Mouse (Mus musculus): ENCODE measurements around the gene Ufl1. TPM values are rescaled to one million over a fixed set of nuclear protein-coding genes. Genes with fewer than 3 reads are reported as not detected.
"Not testable (repeated sequence)": the region's sequence is repeated elsewhere in the genome, so short reads cannot be mapped to it uniquely, and the experiment has no call there.

The Ufl1 gene
- polyA plus RNA-seq, 1 experiment from 2014 or later: 34.6 TPM

DNA sequence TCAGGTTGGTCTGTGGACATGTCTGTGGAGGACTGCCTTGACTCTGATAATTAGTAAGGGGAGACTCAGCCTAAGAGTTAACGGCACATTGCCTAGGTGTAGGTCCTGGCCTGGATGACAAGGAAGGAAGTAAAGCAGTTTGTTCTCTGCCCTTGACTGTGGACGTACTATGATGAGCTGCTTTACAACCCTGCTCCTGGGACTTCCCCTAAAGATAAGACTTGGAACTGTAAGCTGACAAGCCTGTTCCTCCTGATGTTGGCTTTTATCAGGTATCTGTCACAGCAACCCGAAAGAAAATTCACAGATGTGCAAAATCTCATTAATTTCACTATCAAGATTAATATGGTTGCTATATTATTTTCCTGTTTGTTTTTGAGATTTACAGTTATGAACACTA is 14.5 kb downstream of the Ufl1 start:
- H3K9ac ChIP-seq (ENCODE audit: low read depth, low read length): no peak overlapping the region
- H3K36me3 ChIP-seq (ENCODE audit: control insufficient read depth, insufficient read depth, low read length): peaks cover 16% of the 10 kb centered on the region
- H3K9me3 ChIP-seq (replicated peaks; ENCODE audit: control insufficient read depth, low read length): no peaks in the 10 kb centered on the region
- H3K27ac ChIP-seq (ENCODE audit: low read depth, low read length): no peak overlapping the region
- no peak overlapping the region for H3K4me2 ChIP-seq
- no peaks in the 10 kb centered on the region for H3K27me3 ChIP-seq (ENCODE audit: control insufficient read depth, insufficient read depth, low read length)
- H3K4me3 ChIP-seq (ENCODE audit: low read depth, low read length): no peak overlapping the region
- no peaks in the 10 kb centered on the region for H3K4me1 ChIP-seq (ENCODE audit: control insufficient read depth, insufficient read depth, low read length)
- 74% methylated on average over 3 of the region's 3 CpGs for whole genome bisulfite sequencing (ENCODE audit: insufficient replicate concordance)
- ATAC-seq (replicated peaks; ENCODE audit: insufficient number of reproducible peaks, low FRiP score, low TSS enrichment): no peak

DNA sequence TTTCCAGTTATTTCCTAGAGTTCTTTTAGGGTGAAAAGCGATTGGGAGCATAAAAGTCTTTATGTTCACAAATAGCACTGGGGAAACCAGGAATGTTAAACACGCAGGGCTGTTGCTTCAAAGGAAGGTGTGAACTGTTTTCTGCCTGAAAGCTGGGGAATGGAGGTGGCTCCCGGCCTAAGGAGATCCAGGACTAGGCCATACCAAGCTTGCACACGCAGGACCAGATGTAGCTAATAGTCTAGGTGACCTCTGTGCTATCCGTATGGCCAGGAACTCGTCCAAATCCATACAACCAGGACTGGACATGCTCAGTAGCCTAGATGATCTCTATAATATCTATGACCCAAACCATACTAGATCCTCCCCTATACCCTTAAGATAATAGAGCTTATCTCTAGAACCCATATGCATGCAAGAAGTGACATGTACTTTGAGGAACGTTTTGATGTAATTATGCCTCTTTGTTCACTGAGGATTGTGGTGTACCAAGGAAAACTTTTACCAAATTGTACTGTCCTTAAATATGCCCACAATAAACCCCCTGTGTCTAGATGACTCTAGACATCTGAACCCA is 23.7 kb downstream of the Ufl1 start:
- no peak for ATAC-seq (replicated peaks; ENCODE audit: insufficient number of reproducible peaks, low FRiP score, low TSS enrichment)

DNA sequence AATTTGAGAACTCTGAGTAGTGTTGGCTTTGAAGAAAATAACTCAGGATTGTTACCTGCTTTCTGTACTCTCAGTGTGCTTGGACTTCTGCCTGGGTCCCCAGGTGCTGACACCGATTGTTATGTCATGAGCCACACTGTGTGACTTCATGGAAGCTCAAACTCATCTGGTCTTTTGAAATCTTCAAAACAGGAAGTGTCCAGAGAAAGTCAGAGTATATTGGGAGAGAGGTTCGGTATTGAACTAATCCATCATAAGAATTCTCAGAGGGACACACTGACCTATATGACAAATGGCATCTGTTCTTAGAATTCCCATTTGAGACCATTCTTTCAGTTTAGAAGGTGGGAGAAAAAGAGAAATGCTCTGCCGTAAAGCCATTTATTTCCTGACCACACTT is 38.8 kb downstream of the Ufl1 start, which contains the start of gene Fhl5:
Gene Fhl5, minus strand, starts transcription at position 101 of the 400 bp plus-strand sequence.
- no peaks in the 10 kb centered on the region for H3K36me3 ChIP-seq (ENCODE audit: control insufficient read depth, insufficient read depth, low read length)
- 85% methylated on average over 3 of the region's 3 CpGs for WGBS (ENCODE audit: insufficient replicate concordance)
- no peak within 1 kb of the TSS for H3K4me3 ChIP-seq (ENCODE audit: low read depth, low read length)
- H3K27me3 ChIP-seq (ENCODE audit: control insufficient read depth, insufficient read depth, low read length): no peaks in the 10 kb centered on the region
- ATAC-seq (replicated peaks; ENCODE audit: insufficient number of reproducible peaks, low FRiP score, low TSS enrichment): no peak
- H3K9ac ChIP-seq (ENCODE audit: low read depth, low read length): no peak within 1 kb of the TSS
- H3K9me3 ChIP-seq (replicated peaks; ENCODE audit: control insufficient read depth, low read length): no peaks in the 10 kb centered on the region
- no peak within 1 kb of the TSS for H3K27ac ChIP-seq (ENCODE audit: low read depth, low read length)
- no peak within 1 kb of the TSS for H3K4me2 ChIP-seq
- H3K4me1 ChIP-seq (ENCODE audit: control insufficient read depth, insufficient read depth, low read length): no peaks in the 10 kb centered on the region

More for the DNA sequence above, 23.7 kb downstream of the Ufl1 start:
- Histone ChIP-seq H3K36me3 (ENCODE audit: control insufficient read depth, insufficient read depth, low read length) (peaks cover 12% of the 10 kb centered on the region), H3K9ac (ENCODE audit: low read depth, low read length) (no peak overlapping the region), H3K27me3 (ENCODE audit: control insufficient read depth, insufficient read depth, low read length) (no peaks in the 10 kb centered on the region), H3K4me3 (ENCODE audit: low read depth, low read length) (no peak overlapping the region), H3K9me3 (replicated peaks; ENCODE audit: control insufficient read depth, low read length) (no peaks in the 10 kb centered on the region), H3K4me2 (no peak overlapping the region), H3K4me1 (ENCODE audit: control insufficient read depth, insufficient read depth, low read length) (no peaks in the 10 kb centered on the region), H3K27ac (ENCODE audit: low read depth, low read length) (no peak overlapping the region)
- WGBS (ENCODE audit: insufficient replicate concordance): 83% methylated on average over 7 of the region's 7 CpGs

DNA sequence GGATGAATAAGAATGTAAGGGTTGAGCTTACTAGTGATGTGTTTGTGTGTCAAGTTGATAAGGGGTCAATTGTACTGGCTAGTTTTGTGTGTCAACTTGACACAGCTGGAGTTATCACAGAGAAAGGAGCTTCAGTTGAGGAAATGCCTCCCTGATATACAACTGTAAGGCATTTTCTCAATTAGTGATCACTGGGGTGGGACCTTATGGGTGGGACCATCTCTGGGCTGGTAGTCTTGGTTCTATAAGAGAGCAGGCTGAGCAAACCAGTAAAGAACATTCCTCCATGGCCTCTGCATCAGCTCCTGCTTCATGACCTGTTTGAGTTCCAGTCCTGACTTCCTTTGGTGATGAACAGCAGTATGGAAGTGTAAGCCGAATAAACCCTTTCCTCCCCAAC is 46.0 kb downstream of the Ufl1 start:
- not testable (repeated sequence) for H3K4me2 ChIP-seq; H3K4me1 ChIP-seq (ENCODE audit: control insufficient read depth, insufficient read depth, low read length); H3K27ac ChIP-seq (ENCODE audit: low read depth, low read length); H3K9ac ChIP-seq (ENCODE audit: low read depth, low read length); H3K4me3 ChIP-seq (ENCODE audit: low read depth, low read length); H3K27me3 ChIP-seq (ENCODE audit: control insufficient read depth, insufficient read depth, low read length); ATAC-seq (replicated peaks; ENCODE audit: insufficient number of reproducible peaks, low FRiP score, low TSS enrichment); H3K36me3 ChIP-seq (ENCODE audit: control insufficient read depth, insufficient read depth, low read length); H3K9me3 ChIP-seq (replicated peaks; ENCODE audit: control insufficient read depth, low read length)
- WGBS (ENCODE audit: insufficient replicate concordance): 100% methylated on average over 1 of the region's 1 CpGs

DNA sequence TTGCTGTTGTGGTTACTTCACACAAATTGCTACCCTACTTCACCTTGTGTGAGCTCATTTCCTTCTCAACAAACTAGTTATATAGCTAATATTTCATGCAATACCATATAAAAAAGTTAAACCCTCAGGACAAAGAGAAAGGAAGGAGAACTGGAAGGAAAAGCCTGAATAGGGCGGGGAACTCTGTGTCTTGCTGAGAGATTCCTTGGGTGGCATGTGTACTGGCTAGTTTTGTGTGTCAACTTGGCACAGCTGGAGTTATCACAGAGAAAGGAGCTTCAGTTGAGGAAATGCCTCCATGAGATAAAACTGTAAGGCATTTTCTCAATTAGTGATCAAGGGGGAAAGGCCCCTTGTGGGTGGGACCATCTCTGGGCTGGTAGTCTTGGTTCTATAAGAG is 47.9 kb downstream of the Ufl1 start:
- H3K9ac ChIP-seq (ENCODE audit: low read depth, low read length); H3K36me3 ChIP-seq (ENCODE audit: control insufficient read depth, insufficient read depth, low read length); H3K4me2 ChIP-seq; ATAC-seq (replicated peaks; ENCODE audit: insufficient number of reproducible peaks, low FRiP score, low TSS enrichment); H3K27me3 ChIP-seq (ENCODE audit: control insufficient read depth, insufficient read depth, low read length); H3K9me3 ChIP-seq (replicated peaks; ENCODE audit: control insufficient read depth, low read length); H3K4me1 ChIP-seq (ENCODE audit: control insufficient read depth, insufficient read depth, low read length); H3K4me3 ChIP-seq (ENCODE audit: low read depth, low read length); H3K27ac ChIP-seq (ENCODE audit: low read depth, low read length): not testable (repeated sequence)
- WGBS (ENCODE audit: insufficient replicate concordance): 73% methylated on average over 1 of the region's 1 CpGs

DNA sequence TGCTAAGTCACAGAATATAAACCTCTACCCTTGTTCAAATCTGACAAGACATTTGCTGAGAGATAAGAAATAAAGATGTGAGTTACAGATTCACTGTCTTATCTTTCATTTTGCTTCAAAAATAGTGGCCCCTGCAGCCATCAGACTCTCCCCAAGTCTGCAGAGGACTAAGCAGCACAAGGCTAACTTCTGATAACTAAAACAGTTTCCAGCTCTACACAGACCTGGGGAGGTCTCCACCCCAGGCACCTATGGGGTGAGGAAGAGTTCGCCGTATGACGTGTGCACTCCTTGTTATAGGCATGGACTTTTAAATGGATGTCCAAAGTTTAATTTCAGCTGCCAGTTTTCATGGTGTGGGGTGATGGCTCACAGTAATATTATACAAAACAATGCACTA is 49.1 kb downstream of the Ufl1 start:
- no peak overlapping the region for H3K9ac ChIP-seq (ENCODE audit: low read depth, low read length)
- H3K27me3 ChIP-seq (ENCODE audit: control insufficient read depth, insufficient read depth, low read length): no peaks in the 10 kb centered on the region
- 80% methylated on average over 3 of the region's 3 CpGs for WGBS (ENCODE audit: insufficient replicate concordance)
- H3K4me3 ChIP-seq (ENCODE audit: low read depth, low read length): no peak overlapping the region
- H3K4me1 ChIP-seq (ENCODE audit: control insufficient read depth, insufficient read depth, low read length): no peaks in the 10 kb centered on the region
- ATAC-seq (replicated peaks; ENCODE audit: insufficient number of reproducible peaks, low FRiP score, low TSS enrichment): no peak
- H3K36me3 ChIP-seq (ENCODE audit: control insufficient read depth, insufficient read depth, low read length): no peaks in the 10 kb centered on the region
- H3K27ac ChIP-seq (ENCODE audit: low read depth, low read length): no peak overlapping the region
- no peak overlapping the region for H3K4me2 ChIP-seq
- no peaks in the 10 kb centered on the region for H3K9me3 ChIP-seq (replicated peaks; ENCODE audit: control insufficient read depth, low read length)

DNA sequence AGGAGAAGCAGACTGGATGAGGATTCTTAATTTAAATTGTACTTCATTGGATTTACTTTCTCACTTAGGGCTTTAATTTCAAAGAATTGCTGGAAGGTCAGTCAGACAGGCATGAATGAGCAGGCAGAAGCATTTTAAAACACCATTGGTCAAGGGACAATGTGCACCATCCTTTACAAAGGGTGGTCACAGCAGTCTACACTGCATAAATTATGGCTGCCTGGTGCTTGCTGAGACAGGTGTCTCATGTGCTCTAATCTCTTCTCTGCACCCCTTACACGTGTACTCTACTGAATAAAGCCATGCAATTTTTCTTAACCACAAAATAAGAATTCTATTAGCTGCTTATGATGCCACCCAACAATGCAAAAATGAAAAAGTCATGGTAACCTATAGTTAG is 54.1 kb downstream of the Ufl1 start:
- no peak overlapping the region for H3K27ac ChIP-seq (ENCODE audit: low read depth, low read length)
- no peak overlapping the region for H3K9ac ChIP-seq (ENCODE audit: low read depth, low read length)
- no peaks in the 10 kb centered on the region for H3K27me3 ChIP-seq (ENCODE audit: control insufficient read depth, insufficient read depth, low read length)
- ATAC-seq (replicated peaks; ENCODE audit: insufficient number of reproducible peaks, low FRiP score, low TSS enrichment): no peak
- 24% methylated on average over 1 of the region's 1 CpGs for WGBS (ENCODE audit: insufficient replicate concordance)
- no peak overlapping the region for H3K4me2 ChIP-seq
- no peaks in the 10 kb centered on the region for H3K9me3 ChIP-seq (replicated peaks; ENCODE audit: control insufficient read depth, low read length)
- no peaks in the 10 kb centered on the region for H3K4me1 ChIP-seq (ENCODE audit: control insufficient read depth, insufficient read depth, low read length)
- no peak overlapping the region for H3K4me3 ChIP-seq (ENCODE audit: low read depth, low read length)
- H3K36me3 ChIP-seq (ENCODE audit: control insufficient read depth, insufficient read depth, low read length): no peaks in the 10 kb centered on the region

DNA sequence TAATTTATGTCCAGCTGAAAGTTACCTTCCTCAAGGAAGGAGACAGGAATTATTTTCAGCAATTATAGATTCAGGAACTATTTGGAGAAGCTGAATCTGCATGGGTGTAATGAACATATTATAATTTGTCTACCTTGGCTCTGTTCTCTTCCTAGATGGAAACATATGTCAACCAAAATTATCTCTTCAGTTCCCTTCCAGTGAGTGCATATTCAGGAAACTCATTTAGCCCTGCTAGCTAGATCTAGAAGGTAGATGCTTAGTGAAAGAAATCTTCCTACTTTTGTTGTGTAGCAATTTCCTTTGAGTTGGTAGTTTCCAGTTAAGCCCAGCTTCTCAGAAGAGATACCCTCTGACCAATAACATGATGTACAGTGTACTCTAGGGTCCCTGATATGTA is 59.7 kb downstream of the Ufl1 start:
- Histone ChIP-seq H3K4me2 (no peak overlapping the region), H3K9me3 (replicated peaks; ENCODE audit: control insufficient read depth, low read length) (no peaks in the 10 kb centered on the region), H3K4me3 (ENCODE audit: low read depth, low read length) (no peak overlapping the region), H3K4me1 (ENCODE audit: control insufficient read depth, insufficient read depth, low read length) (no peaks in the 10 kb centered on the region), H3K9ac (ENCODE audit: low read depth, low read length) (no peak overlapping the region), H3K27me3 (ENCODE audit: control insufficient read depth, insufficient read depth, low read length) (no peaks in the 10 kb centered on the region), H3K36me3 (ENCODE audit: control insufficient read depth, insufficient read depth, low read length) (no peaks in the 10 kb centered on the region), H3K27ac (ENCODE audit: low read depth, low read length) (no peak overlapping the region)
- ATAC-seq (replicated peaks; ENCODE audit: insufficient number of reproducible peaks, low FRiP score, low TSS enrichment): no peak

DNA sequence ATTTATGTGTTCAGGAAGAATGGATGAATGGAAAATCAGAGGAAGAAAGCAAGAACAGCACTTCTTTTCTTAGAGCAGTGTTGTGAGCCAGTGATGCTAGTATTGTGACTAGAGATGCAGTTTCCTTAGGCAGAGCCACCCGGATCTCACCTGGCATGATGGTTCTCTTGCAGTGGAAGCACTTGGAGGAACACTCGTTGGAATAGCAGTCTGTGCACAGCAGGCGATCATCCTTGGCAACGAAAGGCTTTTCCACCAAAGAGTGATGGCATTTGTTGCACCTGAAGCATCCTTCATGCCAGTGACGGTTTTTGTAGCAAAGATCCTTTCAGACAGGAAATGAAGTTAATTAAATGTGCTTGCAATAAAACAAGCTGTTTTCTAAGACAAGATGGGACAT is 68.2 kb downstream of the Ufl1 start:
- Histone ChIP-seq H3K4me1 (ENCODE audit: control insufficient read depth, insufficient read depth, low read length) (no peaks in the 10 kb centered on the region), H3K4me3 (ENCODE audit: low read depth, low read length) (no peak overlapping the region), H3K9me3 (replicated peaks; ENCODE audit: control insufficient read depth, low read length) (no peaks in the 10 kb centered on the region), H3K9ac (ENCODE audit: low read depth, low read length) (no peak overlapping the region), H3K36me3 (ENCODE audit: control insufficient read depth, insufficient read depth, low read length) (no peaks in the 10 kb centered on the region), H3K27me3 (ENCODE audit: control insufficient read depth, insufficient read depth, low read length) (no peaks in the 10 kb centered on the region), H3K4me2 (no peak overlapping the region), H3K27ac (ENCODE audit: low read depth, low read length) (no peak overlapping the region)
- no peak for ATAC-seq (replicated peaks; ENCODE audit: insufficient number of reproducible peaks, low FRiP score, low TSS enrichment)
- WGBS (ENCODE audit: insufficient replicate concordance): 52% methylated on average over 5 of the region's 5 CpGs
